Comparison of ENCODE assay signal across 8 mouse cellular contexts in genomic region chr15:3201912-3202653, GRCm38 (mm10).
DNase-seq lines count a peak whose midpoint lies in the region.

No protein-coding gene starts in this region.

- peak; percentile 53 for DNase-seq in gastrocnemius, adult 18-20 months (ENCODE audit: low spot score)
- DNase-seq in gastrocnemius, adult 8-10 months (ENCODE audit: low spot score in 2 of 2) = no peak
- DNase-seq in R1 (ENCODE audit: low read depth, low spot score) = peak; percentile 86
- peak; percentile 86 for DNase-seq in embryo, embryonic 10 days (ENCODE audit: low spot score)
- peak; percentile 43 to 44 for DNase-seq in heart, postnatal 36 days
- peak; percentile 36 for DNase-seq in large intestine, adult 2 months (ENCODE audit: low read depth, low spot score)
- peak; percentile 77 for DNase-seq in lung, postnatal 36 days
- DNase-seq in right cerebral cortex, adult 18-20 months = peak; percentile 42

- WGBS in large intestine, adult 2 months = 90% methylated on average over 2 of the region's 2 CpGs

- intact Hi-C loops in heart, postnatal 36 days (cut with DNase I) = no loop called here

Comparison
In these comparisons a context has a peak if more than half of its experiments do, and no peak if none do; other contexts are left out.
1. DNase-seq: peak in gastrocnemius, adult 18-20 months (single experiment), R1 (single experiment), embryo, embryonic 10 days (single experiment), heart, postnatal 36 days (2 of 2), large intestine, adult 2 months (single experiment), lung, postnatal 36 days (single experiment) and right cerebral cortex, adult 18-20 months (single experiment); none in gastrocnemius, adult 8-10 months (0 of 2).